Mouse (Mus musculus) MEL-GATA-1-ER (cell line): ENCODE measurements around the gene 4933430I17Rik.
A peak's percentile ranks its signal among the peaks of the same experiment; 100 is the strongest.
"Not testable (repeated sequence)": the region's sequence is repeated elsewhere in the genome, so short reads cannot be mapped to it uniquely, and the experiment has no call there.

Source experiments
- DNase-seq: peaks from one replicate; pipeline ENCODE4 v3.0.0-alpha.2; 2012; ENCODE audit warnings: low read depth; ENCODE audit errors: extremely low read depth

4933430I17Rik gene

DNA sequence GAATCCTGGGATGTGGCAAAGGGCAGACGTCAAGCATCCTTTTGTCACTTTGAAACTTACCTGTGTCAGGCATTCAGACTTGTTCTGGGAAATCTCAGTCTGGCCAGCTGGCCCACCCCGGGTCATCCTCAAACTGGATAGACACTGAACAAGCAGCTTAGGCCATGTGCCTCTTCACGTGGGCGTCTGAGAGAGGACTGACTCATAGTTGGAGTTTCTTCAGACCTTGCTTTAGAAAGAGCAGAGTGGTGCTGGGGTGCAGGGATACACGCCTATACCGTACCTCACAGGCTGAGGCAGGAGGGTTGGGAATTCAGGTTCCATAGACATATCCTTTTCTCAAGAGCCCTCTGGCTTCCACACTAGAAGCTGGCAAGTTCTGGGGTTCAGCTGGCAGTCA lies 18.6 kb downstream of the 4933430I17Rik start:
- no peak for DNase-seq

DNA sequence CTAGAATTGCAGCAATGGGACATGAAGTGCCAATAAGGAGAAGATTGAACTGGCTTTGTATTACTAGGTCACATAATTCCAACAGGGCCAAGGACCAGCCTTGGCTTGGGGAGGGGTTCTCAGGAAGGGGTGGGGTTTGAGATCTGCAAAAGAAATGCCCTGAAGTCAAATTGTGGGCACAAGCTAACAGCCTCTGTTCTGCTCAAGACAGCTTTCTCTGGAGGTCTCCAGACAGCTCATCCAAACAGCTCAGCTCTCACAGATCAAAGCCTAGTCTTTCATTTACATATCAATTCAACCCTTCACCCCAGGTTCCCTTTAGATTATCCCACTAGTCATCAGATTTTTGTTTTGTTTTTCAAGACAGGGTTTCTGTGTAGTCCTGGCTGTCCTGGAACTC lies 19.6 kb downstream of the 4933430I17Rik start:
- DNase-seq: no peak

DNA sequence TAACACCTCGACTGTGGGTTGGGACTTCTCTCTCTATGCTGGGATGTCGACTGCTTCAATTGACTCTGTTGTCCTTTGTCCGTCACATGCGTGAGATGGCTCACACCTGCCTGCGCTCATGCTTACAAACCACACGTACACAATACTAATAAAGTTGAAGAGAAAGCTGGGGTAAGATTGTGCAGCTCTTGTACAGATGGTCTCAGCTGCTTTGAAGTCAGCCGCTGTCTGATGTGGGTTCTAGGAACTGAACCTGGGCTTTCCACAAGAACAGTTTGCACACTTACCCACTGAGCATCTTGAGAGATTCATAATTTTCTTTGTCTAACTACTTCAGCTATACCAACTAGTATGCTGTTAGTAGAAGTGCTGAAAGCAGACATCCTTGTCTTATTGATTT lies 26.8 kb downstream of the 4933430I17Rik start:
- DNase-seq: no peak

DNA sequence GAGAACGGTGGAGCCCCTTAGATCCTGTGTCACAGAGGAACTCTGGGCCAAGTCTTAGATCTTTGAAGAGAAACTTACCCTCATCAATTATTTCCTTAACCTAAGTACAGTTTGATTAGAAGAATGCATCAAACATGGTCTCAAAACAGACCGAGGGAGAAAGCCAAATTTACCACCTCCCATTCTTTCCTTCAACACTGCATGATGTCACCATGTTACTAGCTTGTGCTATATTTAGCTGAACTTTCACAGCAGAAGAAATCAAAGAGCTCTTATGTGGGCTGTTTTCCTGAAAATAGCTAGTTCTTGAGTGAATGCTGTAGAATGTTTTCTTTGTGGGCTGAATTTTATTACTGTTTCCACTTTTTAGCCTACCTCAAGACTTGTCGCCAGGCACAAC lies 32.3 kb downstream of the 4933430I17Rik start:
- no peak for DNase-seq

DNA sequence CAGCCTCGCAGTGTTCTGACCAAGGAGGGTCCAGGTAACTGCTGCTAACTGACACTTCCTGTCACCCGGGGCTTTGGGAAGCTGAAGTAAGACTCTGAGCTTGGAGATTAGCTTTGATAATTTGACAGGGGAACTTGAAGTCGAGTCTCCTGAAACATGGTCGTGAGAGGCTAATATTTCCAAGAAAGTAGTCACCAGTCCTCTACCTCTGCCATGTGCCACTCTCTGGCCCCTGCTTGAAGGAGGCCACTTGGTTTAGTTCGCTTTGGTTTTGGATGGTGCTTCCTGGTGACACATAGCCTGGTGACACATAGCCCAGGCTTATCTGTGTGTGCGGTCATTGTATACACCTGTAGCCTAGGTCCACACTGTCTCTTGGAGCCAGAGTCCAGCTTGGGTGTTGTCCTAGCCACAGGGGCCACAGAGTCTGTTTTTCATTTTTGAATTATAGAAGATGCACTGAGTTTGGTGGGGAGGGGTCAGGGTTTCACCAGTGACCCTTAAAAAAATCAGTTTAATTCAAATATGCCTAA lies 34.7 kb downstream of the 4933430I17Rik start, which contains the start of gene Rgs3:
TSS of gene Rgs3 (plus strand) at position 51 of the 533 bp plus-strand sequence.
- DNase-seq: no peak

DNA sequence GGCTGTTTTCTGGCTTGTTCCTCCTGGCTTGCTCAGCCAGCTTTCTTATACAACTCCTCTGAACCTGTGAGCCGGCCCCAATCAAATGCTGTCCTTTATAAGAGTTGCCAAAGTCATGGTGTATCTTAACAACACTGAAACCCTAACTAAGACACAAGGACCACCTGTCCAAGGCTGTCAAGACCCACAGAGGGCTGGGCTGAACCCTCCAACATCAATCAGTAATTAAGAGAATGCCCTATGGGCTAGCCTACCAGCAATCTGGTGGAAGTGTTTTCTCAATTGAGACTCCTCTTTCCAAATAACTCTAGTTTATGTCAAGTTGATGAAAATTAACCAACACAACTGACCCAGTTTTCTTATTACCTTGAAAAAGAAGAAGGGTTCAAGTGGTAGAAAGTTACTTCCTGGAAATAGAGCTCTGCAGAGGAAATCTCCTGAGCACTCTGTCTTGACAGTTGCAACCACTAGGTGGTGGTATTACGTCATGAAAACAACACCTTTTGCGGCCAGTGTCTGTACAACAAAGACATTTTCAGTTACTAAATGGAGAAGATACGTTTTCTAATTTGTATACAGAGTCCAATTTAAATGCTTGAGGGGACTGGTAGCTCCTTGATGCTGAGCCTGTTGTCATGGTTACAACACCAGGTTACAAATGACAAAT lies 35.9 kb downstream of the 4933430I17Rik start:
- DNase-seq: peak; percentile 47

DNA sequence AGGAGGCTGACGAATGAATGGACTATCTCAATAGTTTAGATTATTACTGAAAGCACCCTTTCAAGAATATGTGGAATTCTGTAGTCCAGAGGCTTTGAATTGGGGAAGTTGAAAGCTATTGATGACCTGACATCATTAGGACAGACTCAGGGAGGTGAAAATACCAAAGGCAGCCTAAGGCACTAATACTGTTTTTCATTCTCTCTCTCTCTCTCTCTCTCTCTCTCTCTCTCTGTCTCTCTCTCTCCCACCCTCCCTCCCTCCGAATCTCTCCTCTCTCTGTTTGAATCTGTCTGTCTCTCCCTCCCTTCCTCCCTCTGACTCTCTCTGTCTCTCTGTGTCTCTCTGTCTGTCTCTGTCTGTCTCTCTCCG lies 36.4 kb downstream of the 4933430I17Rik start:
- DNase-seq: no peak

DNA sequence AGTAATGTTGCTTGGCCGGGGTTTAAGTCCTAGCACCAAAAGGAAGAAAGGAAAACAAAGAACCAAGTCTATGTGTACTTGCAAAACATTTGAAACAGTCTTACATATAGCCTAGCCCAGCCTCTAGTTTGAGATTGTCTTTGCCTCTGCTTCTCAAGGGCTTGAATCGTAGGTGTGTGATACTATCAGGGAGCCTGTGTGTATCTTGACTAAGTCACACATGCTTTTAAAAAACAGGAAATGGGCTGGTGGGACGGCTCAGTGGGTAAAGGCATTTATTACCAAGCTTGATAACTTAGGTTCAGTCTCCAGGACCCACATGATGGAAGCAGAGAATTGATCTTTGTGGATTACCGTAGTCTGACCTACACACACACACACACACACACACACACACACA lies 36.8 kb downstream of the 4933430I17Rik start:
- DNase-seq: peak; percentile 2

DNA sequence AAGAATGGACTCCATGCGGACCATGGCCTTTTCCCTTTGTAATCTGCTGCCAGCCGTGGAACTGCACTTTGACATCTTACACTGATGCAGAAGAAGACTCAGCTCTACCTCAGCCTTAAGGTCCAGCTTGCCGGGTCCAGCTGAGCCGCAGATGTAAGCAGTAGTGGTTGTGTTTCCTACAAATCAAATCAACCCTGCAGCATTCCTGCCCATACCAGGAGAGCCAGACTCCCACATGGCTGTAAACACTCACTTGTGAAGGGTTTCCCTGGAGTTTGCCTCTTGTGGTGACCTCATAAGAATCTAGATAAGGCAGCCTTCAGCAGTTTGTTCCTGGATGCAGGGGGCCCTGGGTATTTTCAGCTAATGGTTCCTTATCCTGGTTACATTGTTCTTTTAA lies 41.4 kb downstream of the 4933430I17Rik start:
- no peak for DNase-seq

DNA sequence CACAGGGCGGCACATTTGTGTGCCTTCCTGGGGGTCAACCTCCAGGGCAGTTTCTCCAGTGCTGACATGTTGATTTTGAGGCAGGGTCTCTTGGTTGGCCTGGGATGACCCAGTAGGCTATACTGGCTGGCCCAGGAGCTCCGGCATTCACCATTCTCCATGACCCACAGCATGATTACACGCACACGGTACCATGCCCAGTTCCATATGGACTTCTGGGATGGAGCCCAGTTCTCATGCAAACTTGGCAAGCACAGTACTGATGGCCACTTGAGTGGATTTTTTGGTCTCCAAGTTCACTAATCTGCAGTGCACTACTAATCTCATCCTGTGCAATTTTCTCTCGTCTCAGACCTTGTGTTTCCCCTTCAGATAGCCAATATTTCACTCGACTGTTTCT lies 42.5 kb downstream of the 4933430I17Rik start:
- no peak for DNase-seq

DNA sequence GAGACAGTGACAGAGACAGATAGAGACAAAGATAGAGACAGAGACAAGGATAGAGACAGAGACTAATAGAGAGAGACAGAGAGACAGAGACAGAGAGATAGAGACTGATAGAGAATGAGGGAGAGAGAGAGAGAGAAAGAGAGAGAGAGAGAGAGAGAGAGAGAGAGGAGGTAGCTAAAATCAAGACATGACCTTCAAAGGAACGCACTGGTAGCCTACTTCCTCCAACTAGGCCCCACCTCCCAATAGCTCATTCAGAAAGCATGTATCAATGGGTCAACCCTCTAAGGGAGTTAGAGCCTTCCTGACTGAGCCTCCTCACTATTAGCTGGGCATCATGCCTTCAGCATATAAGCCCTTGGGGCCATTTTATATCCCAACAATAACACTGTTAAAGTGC lies 43.2 kb downstream of the 4933430I17Rik start:
- no peak for DNase-seq

DNA sequence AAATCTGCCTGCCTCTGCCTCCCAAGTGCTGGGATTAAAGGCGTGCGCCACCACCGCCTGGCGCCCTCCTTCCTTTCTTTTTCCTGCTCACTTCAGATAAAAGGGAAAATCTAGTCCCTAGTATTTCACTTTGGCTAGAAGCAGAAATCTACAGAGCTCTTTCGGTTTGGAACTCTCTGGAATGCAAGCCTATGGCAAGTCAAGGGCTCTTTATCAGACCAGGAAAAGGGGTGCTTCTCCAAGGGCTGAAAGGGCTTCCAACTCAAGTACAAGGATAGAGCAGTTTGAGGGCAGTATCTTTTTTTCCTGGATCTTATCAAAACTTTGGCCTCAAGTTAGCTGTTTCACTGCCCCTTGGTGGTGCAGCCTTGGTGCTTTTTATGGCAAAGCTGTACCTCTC lies 44.4 kb downstream of the 4933430I17Rik start:
- DNase-seq: no peak

DNA sequence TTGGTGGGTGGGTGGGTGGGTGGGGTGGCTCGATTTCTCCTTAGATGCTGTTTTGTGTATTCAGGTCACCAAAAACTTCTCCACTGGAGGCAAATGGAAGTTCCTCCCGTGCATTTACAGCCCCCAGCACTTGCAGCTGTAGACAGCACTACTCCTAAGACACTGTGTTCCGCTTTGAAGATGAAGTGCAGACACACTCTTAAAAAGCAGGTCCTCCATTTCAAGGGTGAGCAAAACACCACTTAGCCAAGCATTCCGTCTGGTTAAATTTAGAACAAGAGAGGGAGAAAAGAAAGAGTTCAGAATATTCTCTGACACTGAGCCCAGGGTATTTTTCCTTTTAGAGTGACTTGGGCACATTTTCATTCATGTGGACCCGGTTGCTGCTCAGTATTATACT lies 44.9 kb downstream of the 4933430I17Rik start:
- DNase-seq: no peak

DNA sequence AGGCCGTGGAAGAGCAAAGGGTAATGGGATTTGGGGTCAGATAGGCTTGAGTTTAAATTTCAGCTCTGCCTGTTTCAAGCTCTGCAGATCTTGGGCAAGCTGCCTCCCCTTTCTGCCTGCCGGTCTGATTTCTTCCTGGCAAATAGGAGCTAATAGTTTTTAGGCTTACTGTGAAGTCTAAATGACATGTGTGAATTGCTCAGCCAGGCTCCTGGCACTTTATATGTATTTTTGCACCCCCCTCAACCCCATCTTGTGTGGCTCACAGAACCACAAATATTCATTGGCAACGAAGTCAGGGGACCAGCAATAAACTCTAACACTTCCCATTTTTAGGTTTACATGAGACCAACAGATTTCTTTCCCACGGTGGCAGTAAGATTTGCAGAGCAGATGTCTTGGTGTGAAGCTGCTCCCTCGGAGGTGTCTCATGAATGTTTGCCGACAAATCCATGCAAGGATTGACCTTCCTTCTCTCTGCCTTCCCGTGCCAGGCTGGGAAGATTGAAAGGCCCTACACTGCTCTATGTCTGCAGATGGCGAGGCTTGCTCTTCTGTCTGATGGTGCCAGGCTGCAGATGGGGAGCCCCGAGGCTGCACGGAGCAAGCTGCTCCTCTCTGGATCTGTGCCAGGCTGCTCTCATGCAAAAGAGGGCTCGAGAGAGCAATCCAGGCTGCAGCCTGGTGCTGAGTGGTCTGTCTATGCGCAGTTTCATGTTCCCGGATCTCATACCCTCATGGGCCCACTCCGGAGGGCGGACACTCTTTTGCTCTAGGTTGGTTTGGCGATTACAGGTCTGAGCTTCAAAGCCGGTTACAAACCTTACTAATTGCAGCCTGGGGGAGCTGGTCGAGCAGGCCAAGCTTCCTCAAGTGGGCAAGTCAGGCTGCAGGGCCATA lies 57.4 kb downstream of the 4933430I17Rik start:
- no peak for DNase-seq

DNA sequence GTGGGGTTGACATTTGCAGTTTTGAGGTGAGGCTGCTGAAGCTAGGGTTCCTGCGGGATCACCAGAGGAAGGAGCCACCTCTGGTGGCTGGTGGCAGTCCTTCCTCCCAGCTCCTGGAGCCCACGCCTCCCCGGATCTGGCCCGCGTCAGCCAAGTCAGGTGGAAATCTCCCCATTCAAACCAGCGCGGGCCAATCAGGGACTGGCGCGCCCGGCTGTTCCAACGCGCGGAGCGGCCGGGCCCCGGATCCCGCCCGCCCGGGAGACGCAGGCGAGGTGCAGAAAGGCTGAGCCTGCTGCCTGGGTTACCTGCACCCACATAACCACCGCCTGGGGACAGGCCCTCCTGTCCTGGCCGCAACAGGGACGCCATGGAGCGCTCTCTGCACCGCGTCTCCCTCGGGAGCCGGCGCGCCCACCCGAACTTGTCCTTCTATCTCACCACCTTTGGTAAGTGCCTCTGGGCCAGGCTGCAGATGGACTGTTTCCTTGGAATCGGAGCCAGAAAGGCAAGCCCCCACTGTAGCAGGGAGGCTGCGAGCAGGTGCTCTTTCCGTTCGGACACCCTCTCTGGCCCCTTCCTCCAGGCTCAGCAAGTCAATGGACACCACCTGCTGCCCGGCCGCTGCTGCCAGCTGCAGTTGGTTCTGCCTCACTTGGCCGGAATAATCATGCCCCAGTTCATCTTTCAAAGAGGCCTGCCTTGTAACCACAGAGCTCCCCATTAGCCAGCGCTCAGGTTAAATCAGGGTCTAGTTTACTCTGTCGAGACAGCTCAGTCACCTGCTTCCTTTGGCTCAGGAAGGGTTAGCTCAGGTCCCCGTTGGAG lies 58.3 kb downstream of the 4933430I17Rik start:
- DNase-seq: no peak

DNA sequence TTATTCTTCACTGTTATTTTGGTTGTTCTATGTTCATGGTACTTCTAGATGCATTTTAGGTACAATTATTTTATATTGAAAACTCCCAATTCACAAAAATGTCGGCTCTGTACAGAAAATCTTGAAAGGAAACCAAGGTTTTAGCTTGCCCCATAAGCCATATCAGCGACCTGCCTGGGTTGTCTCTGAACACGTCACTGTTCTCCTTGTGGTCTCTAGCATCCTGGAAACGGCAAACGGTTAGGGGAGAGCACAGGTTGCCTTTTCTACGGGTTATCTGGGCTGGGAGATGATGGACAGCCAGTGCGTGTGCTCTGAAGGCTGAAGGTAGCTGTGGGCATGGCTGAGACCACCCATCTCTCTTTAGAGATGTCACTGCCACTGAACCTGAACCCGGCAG lies 61.9 kb downstream of the 4933430I17Rik start:
- DNase-seq: no peak

DNA sequence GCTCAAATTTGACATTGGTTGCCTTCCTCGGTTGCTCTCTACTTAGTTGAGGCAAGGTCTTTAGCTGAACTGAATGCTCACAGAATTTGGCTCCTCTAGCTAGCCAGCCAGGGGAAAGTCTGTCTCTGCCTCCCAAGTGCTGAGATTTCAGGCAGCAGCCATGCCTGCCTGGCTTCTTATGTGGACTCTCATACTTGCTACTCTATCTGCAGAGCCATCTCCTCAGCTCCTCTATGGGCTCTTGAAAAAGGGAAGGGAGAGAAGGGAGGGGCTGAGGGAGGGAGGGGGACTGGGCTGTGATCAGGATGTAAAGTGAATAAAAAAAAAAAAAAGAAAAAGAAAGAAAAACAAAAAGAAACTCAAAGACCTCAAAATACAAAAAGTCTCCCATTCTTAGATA lies 65.7 kb downstream of the 4933430I17Rik start:
- no peak for DNase-seq

DNA sequence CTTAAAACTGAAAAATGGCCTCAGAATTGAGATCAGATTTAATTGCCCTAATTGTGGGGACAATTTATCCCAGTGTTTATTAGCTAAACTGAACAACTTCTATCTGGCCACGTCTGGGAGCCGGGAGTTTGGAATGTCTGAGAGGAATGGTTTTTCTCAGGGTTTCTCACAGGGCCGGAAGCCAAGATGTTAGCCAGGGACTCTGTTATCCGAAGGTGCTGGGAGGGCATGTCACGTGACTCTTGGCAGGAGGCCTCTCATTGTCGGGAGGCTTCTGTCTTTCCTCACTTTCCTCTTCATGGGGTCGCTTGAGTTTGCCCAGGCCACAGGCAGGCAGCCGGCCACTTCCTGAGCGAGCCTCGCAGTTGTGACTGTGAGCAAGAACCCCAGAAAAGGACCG lies 66.2 kb downstream of the 4933430I17Rik start:
- no peak for DNase-seq

DNA sequence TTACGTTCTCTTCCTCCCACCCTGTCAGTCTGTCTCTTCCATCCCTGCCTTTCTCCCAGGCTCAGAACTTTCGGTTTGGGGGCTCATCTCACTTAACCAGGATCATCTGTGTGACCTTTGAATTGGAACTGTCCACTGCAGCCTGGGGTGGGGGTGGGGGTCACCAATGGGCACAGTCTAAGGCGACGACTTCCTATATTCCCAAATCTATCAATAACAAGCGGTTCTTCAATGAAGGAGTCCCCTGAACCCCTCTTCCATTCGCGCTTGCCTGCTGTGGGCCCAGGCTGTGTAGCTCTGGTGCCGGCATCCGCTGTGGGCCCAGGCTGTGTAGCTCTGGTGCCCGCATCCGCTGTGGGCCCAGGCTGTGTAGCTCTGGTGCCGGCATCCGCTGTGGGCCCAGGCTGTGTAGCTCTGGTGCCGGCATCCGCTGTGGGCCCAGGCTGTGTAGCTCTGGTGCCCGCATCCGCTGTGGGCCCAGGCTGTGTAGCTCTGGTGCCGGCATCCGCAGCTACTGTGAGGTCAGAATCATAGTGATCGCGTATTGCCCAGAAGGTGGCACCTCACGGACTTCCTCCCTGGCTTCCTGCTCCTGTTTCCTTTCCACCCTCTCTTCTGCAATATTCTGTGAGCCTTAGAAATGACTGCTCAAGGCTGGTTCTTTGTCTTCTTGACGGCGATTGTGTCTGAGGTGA lies 68.5 kb downstream of the 4933430I17Rik start:
- DNase-seq: not testable (repeated sequence)

DNA sequence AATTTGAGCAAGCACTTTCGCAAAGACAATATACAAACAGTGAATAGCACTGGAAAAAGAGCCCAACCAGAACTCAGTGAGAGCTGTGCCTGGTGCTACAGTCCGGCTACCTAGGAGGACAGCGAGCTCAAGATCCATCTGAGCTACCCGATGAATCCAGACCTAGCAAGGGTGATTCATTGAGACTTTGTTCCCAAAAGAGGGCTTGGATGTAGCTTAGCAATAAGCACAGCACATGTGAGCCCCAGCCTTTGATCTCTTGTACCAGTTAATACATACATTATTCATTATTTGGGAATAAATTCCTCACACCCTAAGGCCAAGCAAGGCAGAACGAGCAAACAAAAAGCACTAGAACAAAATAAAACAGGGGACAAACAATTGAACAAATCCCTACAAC lies 69.3 kb downstream of the 4933430I17Rik start:
- DNase-seq: no peak

DNA sequence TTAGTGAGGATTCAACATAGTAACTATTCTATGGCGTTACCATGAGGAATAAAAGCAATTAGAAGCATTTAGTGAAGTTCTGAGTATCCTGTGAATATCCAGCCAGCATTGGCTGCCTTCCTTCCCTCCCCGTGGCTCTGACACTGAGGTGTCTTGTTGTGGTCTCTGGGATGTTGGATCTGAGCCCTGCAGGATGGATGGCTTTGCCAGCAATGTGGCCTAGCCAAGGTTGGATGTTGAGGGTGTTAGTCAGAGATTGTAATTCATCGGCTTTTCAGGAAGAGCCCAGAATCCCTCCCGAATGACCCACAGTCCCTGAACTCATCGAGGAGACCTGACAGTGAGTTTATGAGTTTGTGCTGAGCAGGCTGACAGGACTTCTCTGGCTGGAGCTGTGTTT lies 70.9 kb downstream of the 4933430I17Rik start:
- DNase-seq: no peak
